Mouse (Mus musculus): ENCODE results near the gene Slc7a1.

DNA sequence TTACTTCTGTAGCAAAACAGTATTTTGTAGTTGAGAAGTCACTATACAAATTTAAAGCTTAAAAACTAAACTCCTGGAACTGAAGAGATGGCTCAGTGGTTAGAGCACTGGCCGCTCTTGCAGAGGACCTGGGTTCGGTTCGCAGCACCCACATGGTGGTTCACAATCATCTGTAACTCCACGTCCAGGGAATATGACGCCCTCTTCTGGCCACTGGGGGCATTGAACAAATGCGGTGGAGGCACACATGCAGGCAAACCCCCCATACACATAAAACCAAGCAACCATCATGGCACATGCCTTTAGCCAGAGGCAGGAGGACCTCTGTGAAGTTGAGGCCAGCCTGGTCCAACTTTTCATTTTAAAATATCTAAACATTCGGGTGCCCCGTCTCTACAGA is 23.3 kb downstream of the Slc7a1 start:
- no peak for TF ChIP-seq CTCF (IDR thresholded peaks at IDR 0.05; ENCODE audit: borderline replicate concordance, control insufficient read depth, extremely low read depth, insufficient read depth, low read length, poor library complexity)
- TF ChIP-seq POLR2A (IDR thresholded peaks at IDR 0.05; ENCODE audit: control insufficient read depth, extremely low read depth, insufficient read depth, low read length, poor library complexity): no peak
